In the genomic region with DNA sequence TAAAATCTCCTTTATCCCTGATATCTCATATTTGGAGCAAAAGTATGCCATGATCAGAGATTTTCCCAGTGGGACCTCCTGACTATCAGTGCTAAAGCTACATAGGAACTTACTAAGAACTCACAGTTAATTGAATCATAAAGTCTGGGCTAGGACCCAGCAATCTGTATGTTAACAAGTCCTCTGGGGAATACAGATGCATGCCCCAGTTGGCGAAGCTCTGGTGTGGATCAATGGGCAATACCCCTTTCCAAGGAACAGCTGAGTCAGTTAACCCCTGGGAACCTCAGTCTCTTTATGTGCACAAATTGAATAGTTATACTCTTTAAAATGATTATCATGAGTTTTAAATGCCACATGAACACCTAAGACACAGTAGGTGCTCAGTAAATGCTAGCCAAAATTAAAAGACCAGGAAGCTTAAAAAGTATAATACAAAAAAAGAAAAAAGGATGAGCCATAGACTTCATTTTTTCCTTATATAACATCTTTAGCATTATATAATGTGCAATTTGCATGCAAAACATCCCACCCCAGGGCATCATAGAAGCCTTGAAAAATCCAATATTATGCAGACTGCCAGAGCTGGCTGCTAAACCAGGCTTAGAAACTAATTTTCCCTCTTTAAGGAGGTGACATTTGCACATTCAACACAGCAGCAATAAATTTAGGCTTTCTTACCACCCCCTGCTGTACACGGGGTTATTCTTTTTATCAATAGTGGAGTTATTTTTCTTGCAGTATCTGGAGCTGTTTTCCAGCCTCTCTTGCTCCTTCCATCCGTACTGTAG, we compare ENCODE assay signal across 15 mouse cellular contexts.
DNase-seq lines count a peak whose midpoint lies in the region; ATAC-seq and TF ChIP-seq lines count a peak whose summit lies in the region.
"Had no signal": no experiment of that assay in that cellular context is flagged by ENCODE, and none has a peak within 500 bp of the region (broad histone marks: within the 10 kb centered on the region; RNA-seq: fewer than 3 reads in every experiment).

No protein-coding gene starts in this region.

- no peaks in the 10 kb centered on the region for H3K9me3 ChIP-seq in forebrain, embryonic 12.5 days
- H3K9me3 ChIP-seq in forebrain, postnatal 0 days (ENCODE audit: low read length), result no peaks in the 10 kb centered on the region
- no peaks in the 10 kb centered on the region for H3K9me3 ChIP-seq in midbrain, embryonic 11.5 days (ENCODE audit: control insufficient read depth, low read length)
- no peaks in the 10 kb centered on the region for H3K9me3 ChIP-seq in midbrain, embryonic 10.5 days (replicated peaks)
- H3K9me3 ChIP-seq: embryonic facial prominence, embryonic 13.5 days had no signal

- no peaks in the 10 kb centered on the region for H3K36me3 ChIP-seq in forebrain, embryonic 12.5 days (replicated peaks)
- no peaks in the 10 kb centered on the region for H3K36me3 ChIP-seq in forebrain, postnatal 0 days (ENCODE audit: insufficient read depth)
- no peaks in the 10 kb centered on the region for H3K36me3 ChIP-seq in midbrain, embryonic 11.5 days (ENCODE audit: control insufficient read depth, insufficient read depth, low read length)
- H3K36me3 ChIP-seq in midbrain, embryonic 10.5 days, result no peaks in the 10 kb centered on the region
- H3K36me3 ChIP-seq: embryonic facial prominence, embryonic 13.5 days had no signal

- no peak overlapping the region for H3K4me2 ChIP-seq in forebrain, embryonic 12.5 days
- H3K4me2 ChIP-seq in forebrain, postnatal 0 days (ENCODE audit: low read depth), result no peak overlapping the region
- H3K4me2 ChIP-seq in midbrain, embryonic 11.5 days, result no peak overlapping the region
- H3K4me2 ChIP-seq: embryonic facial prominence, embryonic 13.5 days; liver, embryonic 11.5 days had no signal

- TF ChIP-seq CTCF in forebrain, postnatal 0 days (IDR thresholded peaks at IDR 0.05; ENCODE audit: low read depth), result no peak

- H3K9ac ChIP-seq in forebrain, embryonic 12.5 days, result no peak overlapping the region
- no peak overlapping the region for H3K9ac ChIP-seq in forebrain, postnatal 0 days
- no peak overlapping the region for H3K9ac ChIP-seq in midbrain, embryonic 11.5 days (ENCODE audit: low read length)
- H3K9ac ChIP-seq: embryonic facial prominence, embryonic 13.5 days had no signal

- no peaks in the 10 kb centered on the region for H3K27me3 ChIP-seq in forebrain, embryonic 12.5 days
- H3K27me3 ChIP-seq in forebrain, postnatal 0 days (ENCODE audit: insufficient read depth, low read length), result no peaks in the 10 kb centered on the region
- no peaks in the 10 kb centered on the region for H3K27me3 ChIP-seq in midbrain, embryonic 11.5 days (ENCODE audit: control insufficient read depth, insufficient read depth, low read length)
- H3K27me3 ChIP-seq in midbrain, embryonic 10.5 days (ENCODE audit: low read depth, poor library complexity, severe bottlenecking), result no peaks in the 10 kb centered on the region
- H3K27me3 ChIP-seq: embryonic facial prominence, embryonic 13.5 days had no signal

- no peak overlapping the region for H3K4me3 ChIP-seq in forebrain, embryonic 12.5 days (replicated peaks)
- no peak overlapping the region for H3K4me3 ChIP-seq in forebrain, postnatal 0 days (ENCODE audit: low read depth, low read length)
- H3K4me3 ChIP-seq in midbrain, embryonic 11.5 days (ENCODE audit: low read depth, low read length), result no peak overlapping the region
- no peak overlapping the region for H3K4me3 ChIP-seq in midbrain, embryonic 10.5 days
- H3K4me3 ChIP-seq: embryonic facial prominence, embryonic 13.5 days had no signal

- no peak overlapping the region for H3K27ac ChIP-seq in forebrain, embryonic 12.5 days
- no peak overlapping the region for H3K27ac ChIP-seq in forebrain, postnatal 0 days (ENCODE audit: low read depth, low read length)
- no peak overlapping the region for H3K27ac ChIP-seq in midbrain, embryonic 11.5 days (ENCODE audit: low read depth, low read length)
- no peak overlapping the region for H3K27ac ChIP-seq in midbrain, embryonic 10.5 days (replicated peaks)
- H3K27ac ChIP-seq: embryonic facial prominence, embryonic 13.5 days had no signal

- no peaks in the 10 kb centered on the region for H3K4me1 ChIP-seq in forebrain, embryonic 12.5 days
- H3K4me1 ChIP-seq in forebrain, postnatal 0 days (ENCODE audit: insufficient read depth), result no peaks in the 10 kb centered on the region
- H3K4me1 ChIP-seq in midbrain, embryonic 11.5 days (ENCODE audit: control insufficient read depth, insufficient read depth, low read length), result no peaks in the 10 kb centered on the region
- H3K4me1 ChIP-seq in midbrain, embryonic 10.5 days, result no peaks in the 10 kb centered on the region
- H3K4me1 ChIP-seq: embryonic facial prominence, embryonic 13.5 days had no signal

- no peak for DNase-seq in forebrain, postnatal 0 days
- DNase-seq in midbrain, embryonic 11.5 days (ENCODE audit: low spot score, missing footprints), result no peak
- no peak for DNase-seq in midbrain, embryonic 10.5 days (ENCODE audit: low spot score)
- peak; percentile 2 for DNase-seq in mesoderm, embryonic 11.5 days (ENCODE audit: low read depth, low spot score)
- peak; percentile 16 for DNase-seq in retina, embryonic 14.5 days (ENCODE audit: low spot score)
- no peak for DNase-seq in liver
- DNase-seq in lung, postnatal 4 days, result no peak
- DNase-seq: cerebellum, postnatal 10 days; heart, postnatal 36 days; thymus, adult 18-20 months had no signal

- ATAC-seq in forebrain, embryonic 12.5 days (ENCODE audit: low FRiP score), result 0 out of 2 replicates have a peak, but pooled peaks have one; percentile 17
- no peak; the same call in 1 of the 2 replicates for ATAC-seq in forebrain, postnatal 0 days
- peak; percentile 69; the same call in 1 of the 2 replicates for ATAC-seq in midbrain, embryonic 11.5 days (ENCODE audit: low FRiP score)
- ATAC-seq: lung, postnatal 0 days; Patski had no signal

- 57% methylated on average over 3 of the region's 3 CpGs for WGBS in forebrain, embryonic 12.5 days
- WGBS in forebrain, postnatal 0 days, result 31% methylated on average over 3 of the region's 3 CpGs
- WGBS in midbrain, embryonic 11.5 days, result 69% methylated on average over 3 of the region's 3 CpGs
- 80% methylated on average over 3 of the region's 3 CpGs for WGBS in midbrain, embryonic 10.5 days

Comparison
In these comparisons a context has a peak if more than half of its experiments do, and no peak if none do; other contexts are left out.
1. DNase-seq: peak in mesoderm, embryonic 11.5 days (single experiment) and retina, embryonic 14.5 days (single experiment); none in forebrain, postnatal 0 days (single experiment), midbrain, embryonic 11.5 days (single experiment), midbrain, embryonic 10.5 days (single experiment), liver (single experiment) and lung, postnatal 4 days (0 of 2).